Mouse (Mus musculus) cortical plate, adult 2 months (tissue): Measurements from ENCODE around the gene Sptb. TPM values are rescaled to one million over a fixed set of nuclear protein-coding genes. Genes with fewer than 3 reads are reported as not detected.
A peak's percentile ranks its signal among the peaks of the same experiment; 100 is the strongest.

Experiments used
- H3K27ac ChIP-seq: fragments of 200-500 bp; 2 replicates; pipeline ENCODE4 v1.5.1; 2012; ENCODE audit warnings: low read length, control low read depth, inconsistent platforms; ENCODE audit not compliant: insufficient read depth
- H3K4me1 ChIP-seq: fragments of 200-500 bp; 2 replicates; pipeline ENCODE4 v1.6.1; 2011; ENCODE audit warnings: low read length; ENCODE audit not compliant: control insufficient read depth, insufficient read depth
- H3K4me3 ChIP-seq: fragments of 200-500 bp; 2 replicates; pipeline ENCODE4 v1.5.1; 2011; ENCODE audit warnings: mild to moderate bottlenecking, low read length, control low read depth; ENCODE audit not compliant: insufficient read depth
- CTCF ChIP-seq: fragments of 200-500 bp; IDR thresholded peaks from 2 replicates; pipeline ENCODE4 v1.5.1; 2011; ENCODE audit warnings: mild to moderate bottlenecking, control low read depth, low read length; ENCODE audit not compliant: insufficient read depth; ENCODE audit errors: extremely low read depth
- POLR2A ChIP-seq: fragments of 200-500 bp; IDR thresholded peaks from 2 replicates; pipeline ENCODE4 v1.6.1; 2011; ENCODE audit warnings: mild to moderate bottlenecking, low read length, control low read depth; ENCODE audit not compliant: insufficient read depth; ENCODE audit errors: extremely low read depth
- polyA plus RNA-seq: library from polyadenylated mRNA; depleted of rRNA; stranded (reverse); fragments of >200 nt; gene quantifications from 2 replicates; pipeline ENCODE4 v1.2.3, GENCODE M21; 2012

The Sptb gene
- polyA plus RNA-seq, 1 experiment, result 44.6 TPM

- TF ChIP-seq CTCF (no peak), POLR2A (no peak)
- Histone ChIP-seq H3K4me3 (no peak overlapping the region), H3K27ac (no peak overlapping the region), H3K4me1 (no peaks in the 10 kb centered on the region)
These were observed 64.9 kb downstream of the Sptb start for GRCm38 (mm10) chr12:76645222-76646110.

GRCm38 (mm10) chr12:76643679-76644078 lies 66.7 kb downstream of the Sptb start:
- no peak overlapping the region for H3K27ac ChIP-seq
- no peak overlapping the region for H3K4me3 ChIP-seq
- TF ChIP-seq CTCF (no peak), POLR2A (no peak)
- no peaks in the 10 kb centered on the region for H3K4me1 ChIP-seq

- TF ChIP-seq CTCF, result no peak
- no peak for TF ChIP-seq POLR2A
- H3K4me1 ChIP-seq, result no peaks in the 10 kb centered on the region
- no peak overlapping the region for H3K27ac ChIP-seq
- no peak overlapping the region for H3K4me3 ChIP-seq
These were observed 67.7 kb downstream of the Sptb start for GRCm38 (mm10) chr12:76642616-76643015.

GRCm38 (mm10) chr12:76640620-76641019 lies 69.7 kb downstream of the Sptb start:
- no peaks in the 10 kb centered on the region for H3K4me1 ChIP-seq
- H3K4me3 ChIP-seq, result no peak overlapping the region
- no peak for TF ChIP-seq CTCF
- TF ChIP-seq POLR2A, result no peak
- no peak overlapping the region for H3K27ac ChIP-seq

GRCm38 (mm10) chr12:76634899-76635693 lies 75.3 kb downstream of the Sptb start:
- no peaks in the 10 kb centered on the region for H3K4me1 ChIP-seq
- TF ChIP-seq CTCF, result peak; percentile 16; the same call in 1 of the 2 replicates
- TF ChIP-seq POLR2A, result no peak
- H3K4me3 ChIP-seq, result no peak overlapping the region
- no peak overlapping the region for H3K27ac ChIP-seq

- Histone ChIP-seq H3K27ac (no peak overlapping the region), H3K4me1 (no peaks in the 10 kb centered on the region), H3K4me3 (no peak overlapping the region)
- no peak for TF ChIP-seq CTCF
- TF ChIP-seq POLR2A, result no peak
These were observed 87.0 kb downstream of the Sptb start for GRCm38 (mm10) chr12:76623374-76623773.

- TF ChIP-seq POLR2A (no peak), CTCF (no peak)
- Histone ChIP-seq H3K27ac (no peak overlapping the region), H3K4me3 (no peak overlapping the region), H3K4me1 (no peaks in the 10 kb centered on the region)
These were observed 90.5 kb downstream of the Sptb start for GRCm38 (mm10) chr12:76619847-76620246.

GRCm38 (mm10) chr12:76618175-76618574 lies 92.2 kb downstream of the Sptb start:
- TF ChIP-seq CTCF (no peak), POLR2A (no peak)
- Histone ChIP-seq H3K27ac (no peak overlapping the region), H3K4me1 (no peaks in the 10 kb centered on the region), H3K4me3 (no peak overlapping the region)

- H3K4me3 ChIP-seq, result no peak overlapping the region
These were observed 94.8 kb downstream of the Sptb start for GRCm38 (mm10) chr12:76615580-76615937.

GRCm38 (mm10) chr12:76614868-76615579 lies 95.3 kb downstream of the Sptb start:
- no peaks in the 10 kb centered on the region for H3K4me1 ChIP-seq
- H3K27ac ChIP-seq, result no peak overlapping the region
- no peak overlapping the region for H3K4me3 ChIP-seq
- TF ChIP-seq POLR2A (no peak), CTCF (no peak)

More at GRCm38 (mm10) chr12:76615580-76615937, 94.8 kb downstream of the Sptb start:
- Histone ChIP-seq H3K4me1 (no peaks in the 10 kb centered on the region), H3K27ac (no peak overlapping the region)
- TF ChIP-seq CTCF (no peak), POLR2A (no peak)
